Mouse (Mus musculus) spleen, adult 10 weeks (tissue): ENCODE measurements around the gene 9430038I01Rik. TPM values are rescaled to one million over a fixed set of nuclear protein-coding genes. Genes with fewer than 3 reads are reported as not detected.

Source experiments
- polyA plus RNA-seq: library from polyadenylated mRNA; stranded (reverse); fragments of 350-450 nt; fragmentation: Illumina TruSeq; extraction: RNeasy Lipid Tissue Mini Kit (QIAGEN cat#74804); gene quantifications from one replicate; pipeline ENCODE4 v1.2.3, GENCODE M21; 2015; ENCODE audit warnings: low replicate concordance; ENCODE audit not compliant: insufficient read depth

9430038I01Rik gene
- polyA plus RNA-seq, result 11.0 TPM

GRCm38 (mm10) chr7:137410337-137411197 is at the start of gene 9430038I01Rik:
Gene 9430038I01Rik, minus strand, starts transcription at chr7:137410762.

GRCm38 (mm10) chr7:137437440-137438178 is 27.0 kb upstream of the 9430038I01Rik start, which contains the start of gene Glrx3:
Gene Glrx3, plus strand, starts transcription at chr7:137437614.

Other genes starting within 250 kb of the 9430038I01Rik start
- 0.33 TPM for gene Ebf3, start 96.3 kb downstream of the 9430038I01Rik start, polyA plus RNA-seq
- gene Glrx3, start 26.9 kb upstream of the 9430038I01Rik start, polyA plus RNA-seq, result 105 TPM